Mouse (Mus musculus) hindbrain, embryonic 13.5 days (tissue): ENCODE results near the gene Cbx4. TPM values are rescaled to one million over a fixed set of nuclear protein-coding genes. Genes with fewer than 3 reads are reported as not detected.

ENCODE experiments used
- ATAC-seq: fragments of 200-750 bp; cut with Nextera tagmentation; 2 replicates; pipeline ENCODE4 v1.8.0; 2017; ENCODE audit warnings: moderate TSS enrichment; ENCODE audit not compliant: low FRiP score
- H3K27ac ChIP-seq: fragments of 300-500 bp; sonication (generic); 2 replicates; pipeline ENCODE4 v1.5.1; 2015; ENCODE audit warnings: inconsistent platforms, mild to moderate bottlenecking, moderate library complexity
- H3K27me3 ChIP-seq: fragments of 300-500 bp; sonication (generic); 2 replicates; pipeline ENCODE4 v1.6.1; 2015; ENCODE audit warnings: mild to moderate bottlenecking, inconsistent platforms
- H3K36me3 ChIP-seq: fragments of 300-500 bp; sonication (generic); 2 replicates; pipeline ENCODE4 v1.6.1; 2015; ENCODE audit warnings: mild to moderate bottlenecking, inconsistent platforms
- H3K4me1 ChIP-seq: fragments of 300-500 bp; sonication (generic); replicated peaks from 2 replicates; pipeline ENCODE4 v1.6.1; 2015; ENCODE audit warnings: inconsistent platforms
- H3K4me2 ChIP-seq: fragments of 300-500 bp; sonication (generic); 2 replicates; pipeline ENCODE4 v1.6.1; 2015; ENCODE audit warnings: inconsistent platforms, mild to moderate bottlenecking, moderate library complexity
- H3K4me3 ChIP-seq: fragments of 300-500 bp; sonication (generic); 2 replicates; pipeline ENCODE4 v1.5.1; 2015; ENCODE audit warnings: mild to moderate bottlenecking, inconsistent platforms
- H3K9ac ChIP-seq: fragments of 300-500 bp; sonication (generic); 2 replicates; pipeline ENCODE4 v1.6.1; 2015; ENCODE audit warnings: mild to moderate bottlenecking, inconsistent platforms
- H3K9me3 ChIP-seq: fragments of 300-500 bp; sonication (generic); 2 replicates; pipeline ENCODE4 v1.6.1; 2016; ENCODE audit warnings: inconsistent platforms
- WGBS: fragments of 180-500 bp; shearing (Covaris S2); methylation state at CpG from one replicate; pipeline ENCODE4 v1.1.7; 2015; 5-methylcytosine and 5-hydroxymethylcytosine counted together
- polyA plus RNA-seq: library from polyadenylated mRNA; unstranded; fragments of >200 nt; fragmentation: Nextera tagmentation; extraction: Ambion mirVana; gene quantifications from 2 replicates; pipeline ENCODE4 v1.2.1, GENCODE M21; 2015

Cbx4 gene
- polyA plus RNA-seq, 1 experiment from 2014 or later = 14.1 TPM

DNA sequence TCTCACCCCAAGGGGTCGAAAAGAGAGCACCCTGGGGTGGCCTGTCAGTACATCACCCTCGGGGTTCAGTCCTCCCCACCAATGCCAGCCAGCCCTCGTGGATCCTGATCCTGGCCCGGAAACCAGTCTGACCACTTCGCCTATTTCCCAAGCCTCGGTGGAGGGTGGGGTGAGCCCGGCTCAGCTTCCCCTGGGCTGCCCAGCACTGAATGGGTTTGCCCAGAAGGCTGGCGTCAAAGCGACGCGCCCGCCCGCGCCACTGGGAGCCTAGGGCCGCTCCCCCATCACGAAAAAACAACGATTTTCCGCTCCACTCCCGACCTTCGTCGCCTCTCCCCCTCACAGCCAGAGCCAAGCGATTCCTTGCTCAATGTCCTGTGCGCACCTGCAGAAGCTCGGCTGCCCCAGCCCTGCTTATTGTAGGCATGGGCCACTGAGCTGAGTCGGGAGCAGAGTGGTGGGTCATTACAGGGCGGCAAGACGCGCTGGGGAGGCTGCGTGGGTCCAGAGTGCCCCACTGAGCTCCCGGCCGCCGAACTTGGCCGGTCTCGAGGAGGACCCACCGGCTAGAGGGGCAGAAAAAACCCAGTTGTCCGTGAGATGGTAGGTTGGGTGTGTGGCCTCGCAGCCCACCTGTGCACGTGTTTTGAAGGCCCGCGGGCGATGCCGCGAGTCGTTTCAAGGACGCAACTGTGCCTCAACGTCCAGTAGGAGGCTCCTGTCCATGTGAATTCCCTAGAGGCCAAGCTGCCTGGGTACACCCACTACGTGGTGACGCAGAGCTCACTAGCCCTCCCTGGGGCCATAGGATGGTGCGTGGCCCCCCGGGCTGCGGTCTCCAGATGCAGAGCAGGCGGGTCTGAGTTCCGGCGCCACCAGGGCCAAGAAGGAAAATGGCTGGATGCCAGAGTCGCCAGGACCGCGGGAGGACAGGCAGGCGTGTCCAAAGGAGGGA lies 27.7 kb downstream of the Cbx4 start:
- H3K4me2 ChIP-seq = peak overlapping the region; percentile 88
- H3K36me3 ChIP-seq = no peaks in the 10 kb centered on the region
- 1% methylated on average over 58 of the region's 58 CpGs for WGBS
- no peaks in the 10 kb centered on the region for H3K9me3 ChIP-seq
- peaks cover 52% of the 10 kb centered on the region for H3K4me1 ChIP-seq
- peaks cover 77% of the 10 kb centered on the region for H3K27me3 ChIP-seq
- peak overlapping the region; percentile 49 for H3K9ac ChIP-seq
- H3K27ac ChIP-seq = no peak overlapping the region; the same call in 1 of the 2 replicates
- ATAC-seq = no peak
- H3K4me3 ChIP-seq = peak overlapping the region; percentile 21

DNA sequence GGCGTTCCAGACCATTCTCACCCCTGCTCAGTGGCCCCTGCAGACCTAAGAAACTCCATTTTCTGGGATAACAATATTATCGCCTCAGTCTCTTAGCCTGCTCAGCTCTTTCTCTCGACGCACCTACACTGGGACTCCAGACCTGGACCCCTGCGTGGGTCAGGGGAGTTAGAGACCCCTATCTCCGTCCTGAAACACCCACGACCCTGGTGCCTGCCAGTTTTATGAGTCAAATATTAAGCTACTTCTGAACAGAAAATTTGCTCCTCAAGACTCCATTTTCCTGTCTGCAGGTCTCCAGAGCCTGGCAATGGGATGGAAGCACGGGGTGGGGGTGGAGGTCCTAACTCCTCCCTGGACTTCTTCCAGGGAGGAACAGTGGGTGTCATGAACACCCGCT lies 28.7 kb downstream of the Cbx4 start:
- Histone ChIP-seq H3K4me3 (peak overlapping the region; percentile 48), H3K4me1 (peaks cover 62% of the 10 kb centered on the region), H3K27ac (peak overlapping the region; percentile 91), H3K4me2 (peak overlapping the region; percentile 88), H3K9me3 (no peaks in the 10 kb centered on the region), H3K36me3 (no peaks in the 10 kb centered on the region), H3K27me3 (peaks cover 72% of the 10 kb centered on the region), H3K9ac (peak overlapping the region; percentile 92)
- WGBS = 3% methylated on average over 9 of the region's 9 CpGs
- ATAC-seq = no peak

DNA sequence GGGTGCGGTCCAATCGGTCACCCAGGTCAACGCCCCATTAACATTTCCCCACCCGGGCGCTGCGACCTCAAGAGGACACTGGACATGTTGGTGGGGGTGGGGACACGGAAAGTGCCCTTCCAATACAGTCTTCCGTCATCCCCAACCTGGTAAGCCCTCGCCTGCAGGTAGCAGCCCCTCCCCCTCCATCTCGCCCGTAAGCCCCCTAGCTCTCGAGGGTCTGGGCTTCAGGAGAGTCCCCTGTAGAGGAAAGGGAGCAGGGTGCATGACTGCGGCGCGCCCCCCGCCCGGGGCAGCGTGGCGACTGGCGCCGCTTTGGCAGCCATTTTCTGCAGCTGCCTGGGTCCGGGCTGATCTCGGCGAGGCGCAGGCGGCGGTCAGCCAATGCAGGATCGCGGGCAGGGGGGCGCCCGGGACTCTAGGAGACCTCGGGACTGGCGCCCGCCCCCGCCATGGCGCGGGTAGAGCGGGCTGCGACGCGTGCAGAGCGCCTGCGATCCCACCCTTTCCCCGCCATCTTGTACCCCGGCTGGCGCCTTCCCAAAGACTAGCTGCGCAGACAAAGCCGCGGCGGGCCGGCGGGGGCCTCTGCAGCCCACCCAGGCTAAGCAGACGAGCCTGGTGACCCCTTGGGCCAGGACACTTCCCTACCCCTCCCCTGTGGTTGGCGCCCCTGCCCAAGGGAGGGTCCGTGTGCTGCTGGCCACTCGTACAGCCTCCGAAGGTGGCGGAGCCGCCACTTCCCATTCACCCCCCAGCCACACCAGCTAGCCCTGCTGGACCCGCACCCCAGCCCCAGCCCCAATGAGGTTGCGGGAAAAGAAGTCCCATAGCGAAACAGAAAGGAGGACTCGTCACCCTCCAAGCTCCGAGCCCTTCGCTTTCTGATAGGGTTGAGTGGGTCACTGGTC lies 29.5 kb downstream of the Cbx4 start:
- WGBS = under 1% methylated on average over 63 of the region's 65 CpGs
- H3K27me3 ChIP-seq = peaks cover 72% of the 10 kb centered on the region

DNA sequence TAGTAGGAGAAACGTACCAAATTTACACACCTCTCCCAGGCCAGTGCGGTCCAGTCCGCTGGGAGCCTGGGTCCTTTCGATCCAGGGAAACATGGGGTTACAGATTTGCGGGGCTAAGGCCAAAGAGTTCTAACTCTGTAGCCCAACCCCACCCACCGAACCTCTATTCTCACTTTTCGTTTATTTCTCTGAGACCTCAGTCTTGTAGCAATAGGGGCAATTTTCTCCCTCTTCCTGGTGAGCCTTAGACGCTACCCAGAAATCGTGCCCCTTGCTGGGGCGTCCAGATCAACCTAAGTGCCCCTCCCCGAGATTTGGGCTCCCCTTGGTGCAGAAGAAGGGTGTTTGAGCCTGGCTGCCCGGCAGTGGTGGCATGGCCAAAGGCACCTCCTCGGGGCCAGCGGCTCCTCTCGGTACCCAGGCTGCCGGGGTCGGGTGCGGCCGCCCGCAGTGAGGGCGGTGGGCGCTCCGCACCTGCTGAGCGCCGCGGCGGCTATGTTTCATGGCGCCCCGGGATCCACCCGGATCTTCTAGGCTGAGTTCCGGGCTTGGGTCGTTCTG lies 30.4 kb downstream of the Cbx4 start:
- Histone ChIP-seq H3K4me1 (peaks cover 67% of the 10 kb centered on the region), H3K36me3 (no peaks in the 10 kb centered on the region), H3K9me3 (no peaks in the 10 kb centered on the region), H3K4me2 (peak overlapping the region; percentile 88), H3K4me3 (peak overlapping the region; percentile 48), H3K27ac (no peak overlapping the region; the same call in 1 of the 2 replicates), H3K9ac (peak overlapping the region; percentile 92), H3K27me3 (peaks cover 72% of the 10 kb centered on the region)
- ATAC-seq = no peak
- WGBS = under 1% methylated on average over 32 of the region's 32 CpGs

More for the DNA sequence above, 29.5 kb downstream of the Cbx4 start:
- H3K9me3 ChIP-seq = no peaks in the 10 kb centered on the region
- H3K4me3 ChIP-seq = peak overlapping the region; percentile 48
- peak overlapping the region; percentile 91 for H3K27ac ChIP-seq
- H3K36me3 ChIP-seq = no peaks in the 10 kb centered on the region
- H3K9ac ChIP-seq = peak overlapping the region; percentile 92
- peaks cover 67% of the 10 kb centered on the region for H3K4me1 ChIP-seq
- peak overlapping the region; percentile 88 for H3K4me2 ChIP-seq
- ATAC-seq = 0 out of 2 replicates have a peak, but pooled peaks have one; percentile 2

DNA sequence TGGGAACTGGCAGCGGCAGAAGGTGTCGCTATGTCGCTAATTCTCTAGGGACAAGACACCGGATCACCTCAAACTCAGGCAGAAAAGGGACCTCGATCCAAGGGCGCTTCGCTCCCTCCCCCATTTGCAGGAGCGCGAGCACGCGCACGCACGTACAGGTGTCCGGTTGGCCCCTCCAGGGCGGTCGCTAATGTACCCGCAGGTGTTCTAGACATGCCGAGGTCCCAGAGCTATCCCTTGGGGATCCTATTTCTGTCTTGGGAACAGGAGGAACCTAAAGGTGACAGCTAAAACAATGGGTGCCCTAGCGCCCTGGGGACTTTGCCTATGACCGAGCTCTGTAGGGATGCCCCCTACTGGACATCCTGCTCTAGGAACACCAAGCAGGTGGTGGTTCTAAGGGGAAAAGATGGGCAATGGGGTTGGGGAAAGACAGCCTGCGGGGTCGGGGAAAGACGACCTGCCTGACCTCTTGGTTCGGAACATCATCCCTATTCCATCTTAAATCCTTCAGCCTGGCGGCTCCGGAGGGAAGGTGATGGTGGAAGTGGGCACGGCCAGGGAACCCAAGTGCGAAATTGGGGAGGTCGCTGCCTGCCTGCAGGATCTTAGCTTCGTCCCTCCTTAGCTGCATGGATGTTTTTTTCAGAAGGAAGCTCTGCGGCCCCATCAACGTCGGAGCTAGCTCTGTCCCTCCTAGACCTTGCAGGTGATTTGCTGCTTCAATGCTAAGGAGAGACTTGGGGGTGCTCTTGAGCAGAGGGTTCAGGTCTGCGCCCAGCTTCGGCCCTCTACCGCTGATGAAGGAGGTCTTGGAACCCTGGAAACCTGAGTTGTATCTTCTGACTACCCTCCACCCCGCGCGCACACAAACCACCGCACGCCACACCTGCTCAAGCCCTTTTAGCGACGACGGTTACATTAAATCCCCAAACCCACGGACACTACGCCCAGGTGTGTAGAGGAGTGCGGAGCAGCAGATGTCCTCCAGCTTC lies 31.4 kb downstream of the Cbx4 start:
- Histone ChIP-seq H3K36me3 (no peaks in the 10 kb centered on the region), H3K27ac (peak overlapping the region; percentile 96), H3K27me3 (peaks cover 72% of the 10 kb centered on the region), H3K4me1 (peaks cover 67% of the 10 kb centered on the region), H3K4me2 (peak overlapping the region; percentile 88), H3K9ac (peak overlapping the region; percentile 74), H3K9me3 (no peaks in the 10 kb centered on the region), H3K4me3 (peak overlapping the region; percentile 35)
- no peak for ATAC-seq
- WGBS = 1% methylated on average over 47 of the region's 47 CpGs

DNA sequence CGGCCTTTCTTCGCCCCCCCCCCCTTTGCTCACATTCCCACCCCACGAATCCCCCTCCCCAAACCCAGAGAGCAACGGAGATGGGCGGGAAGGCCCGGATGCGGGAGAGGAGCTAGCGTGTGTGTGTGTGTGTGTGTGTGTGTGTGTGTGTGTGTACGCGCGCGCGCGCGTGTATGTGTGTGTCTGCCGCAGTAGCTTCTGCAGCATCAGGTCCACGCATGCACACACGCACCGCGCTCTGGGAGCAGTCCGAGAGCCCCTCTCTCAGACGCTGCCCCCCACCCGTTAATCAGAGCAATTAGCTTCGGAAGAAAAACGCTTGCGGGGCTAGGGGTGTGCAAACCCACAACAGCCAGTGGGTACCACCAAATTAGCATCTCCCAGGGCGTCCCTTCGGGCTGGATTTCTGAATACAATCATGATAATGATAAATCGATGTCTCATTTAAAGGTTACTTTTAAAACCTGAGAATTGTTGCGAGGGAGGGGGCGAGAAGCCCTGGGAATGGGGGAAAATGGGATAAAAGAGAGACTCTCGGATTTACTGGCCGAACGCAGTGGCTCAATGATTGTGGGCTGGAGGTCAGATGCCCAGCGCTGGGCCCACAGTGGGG lies 32.2 kb downstream of the Cbx4 start:
- peaks cover 72% of the 10 kb centered on the region for H3K27me3 ChIP-seq
- H3K4me3 ChIP-seq = peak overlapping the region; percentile 35
- peak overlapping the region; percentile 96 for H3K27ac ChIP-seq
- H3K4me1 ChIP-seq = peaks cover 66% of the 10 kb centered on the region
- H3K36me3 ChIP-seq = no peaks in the 10 kb centered on the region
- H3K9me3 ChIP-seq = no peaks in the 10 kb centered on the region
- WGBS = 0% methylated on average over 33 of the region's 35 CpGs
- H3K4me2 ChIP-seq = peak overlapping the region; percentile 88
- peak overlapping the region; percentile 74 for H3K9ac ChIP-seq
- peak; percentile 66 for ATAC-seq

DNA sequence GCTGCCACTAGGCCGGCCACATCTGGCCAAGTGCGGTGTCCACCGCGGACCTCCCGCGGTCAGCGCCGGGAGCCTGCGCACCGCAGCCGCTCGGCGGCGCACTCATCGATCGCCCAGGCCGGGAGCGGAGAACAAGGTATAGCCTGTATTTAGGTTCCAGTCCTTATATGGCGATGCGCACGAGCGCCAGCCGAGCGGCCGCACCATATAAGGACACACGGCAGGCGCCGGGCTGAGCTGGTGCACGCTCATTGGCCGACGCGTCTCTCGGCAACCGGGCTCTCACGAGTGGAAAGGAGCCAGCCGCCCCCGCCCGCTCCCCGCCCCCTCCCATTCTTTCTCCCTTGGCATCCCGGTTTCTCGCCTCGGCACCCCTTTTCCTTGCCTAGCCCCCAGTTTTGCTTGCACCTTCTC lies 32.8 kb downstream of the Cbx4 start:
- peak overlapping the region; percentile 96 for H3K27ac ChIP-seq
- H3K9ac ChIP-seq = peak overlapping the region; percentile 74
- no peaks in the 10 kb centered on the region for H3K9me3 ChIP-seq
- H3K4me3 ChIP-seq = peak overlapping the region; percentile 35
- ATAC-seq = peak; percentile 93
- H3K4me2 ChIP-seq = peak overlapping the region; percentile 88
- H3K36me3 ChIP-seq = no peaks in the 10 kb centered on the region
- WGBS = under 1% methylated on average over 42 of the region's 42 CpGs
- peaks cover 72% of the 10 kb centered on the region for H3K27me3 ChIP-seq
- H3K4me1 ChIP-seq = peaks cover 65% of the 10 kb centered on the region

DNA sequence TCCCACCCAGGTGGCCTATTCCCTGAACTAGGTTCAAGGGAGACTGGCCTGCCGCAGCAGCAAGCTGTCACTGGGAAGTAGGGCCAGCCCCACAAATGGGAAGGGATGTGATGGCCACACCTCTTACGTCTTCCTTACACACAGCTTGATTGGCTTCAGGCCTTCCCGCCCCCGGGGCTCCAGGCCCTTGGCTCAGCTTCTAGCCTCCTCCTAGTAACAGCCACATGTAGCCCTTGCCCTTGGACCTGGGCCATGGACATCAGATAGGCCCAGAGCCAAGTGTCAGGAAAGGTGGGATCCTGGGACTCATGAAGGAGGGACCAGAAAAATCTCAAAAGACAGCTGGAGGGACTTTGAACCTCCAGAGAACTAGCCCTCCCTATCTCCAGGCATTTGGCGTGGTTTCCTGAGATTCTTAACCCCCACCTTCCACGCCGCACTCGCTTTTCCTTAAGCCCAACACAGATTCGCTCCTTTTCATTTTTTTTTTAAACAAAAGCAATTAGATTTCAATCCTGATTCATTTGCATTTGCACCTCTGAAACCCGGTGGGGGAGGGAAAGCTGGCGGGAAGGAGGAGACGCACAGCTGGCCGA lies 33.3 kb downstream of the Cbx4 start:
- Histone ChIP-seq H3K9ac (peak overlapping the region; percentile 71), H3K27me3 (peaks cover 72% of the 10 kb centered on the region), H3K4me2 (peak overlapping the region; percentile 88), H3K4me3 (peak overlapping the region; percentile 35), H3K4me1 (peaks cover 65% of the 10 kb centered on the region), H3K9me3 (no peaks in the 10 kb centered on the region), H3K27ac (peak overlapping the region; percentile 96), H3K36me3 (no peaks in the 10 kb centered on the region)
- WGBS = 1% methylated on average over 13 of the region's 13 CpGs
- no peak for ATAC-seq

DNA sequence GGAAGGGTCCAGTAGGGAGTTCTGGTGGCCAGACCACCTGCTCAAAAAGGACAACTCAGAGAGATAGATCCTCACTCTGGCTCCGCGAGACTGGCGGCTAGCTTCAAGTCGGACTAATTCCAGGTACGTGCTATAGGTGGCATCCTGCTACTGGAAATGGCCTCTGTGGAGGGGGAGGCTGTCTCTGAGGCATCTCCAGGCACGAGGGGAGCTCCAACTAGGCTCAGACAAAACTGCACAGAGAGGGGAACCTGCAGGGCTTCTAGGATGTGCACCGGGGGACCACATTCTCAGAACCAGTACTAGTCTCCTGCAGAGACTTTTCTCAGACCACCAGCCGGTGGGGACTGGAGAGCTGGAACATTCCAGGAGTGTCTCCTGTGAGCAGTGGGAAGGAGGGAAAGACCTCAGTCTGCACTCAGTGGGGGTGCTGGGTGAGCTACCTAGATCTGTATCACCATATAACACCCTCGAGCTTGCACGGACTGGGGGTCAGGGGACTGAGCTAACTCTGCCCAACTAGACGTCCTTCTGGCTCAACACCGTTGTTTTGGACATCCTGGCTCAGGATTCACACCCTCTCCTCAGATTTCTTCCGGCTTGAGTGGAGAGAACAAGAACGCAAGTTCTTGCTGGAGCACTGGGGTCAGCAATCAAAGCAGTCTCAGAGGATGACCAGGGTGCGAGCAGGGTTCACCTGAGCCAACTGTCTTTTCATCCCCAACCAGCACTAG lies 33.9 kb downstream of the Cbx4 start:
- Histone ChIP-seq H3K9me3 (no peaks in the 10 kb centered on the region), H3K4me1 (peaks cover 65% of the 10 kb centered on the region), H3K4me2 (peak overlapping the region; percentile 88; the same call in 1 of the 2 replicates), H3K27me3 (peaks cover 74% of the 10 kb centered on the region), H3K4me3 (no peak overlapping the region), H3K27ac (peak overlapping the region; percentile 96), H3K36me3 (no peaks in the 10 kb centered on the region), H3K9ac (peak overlapping the region; percentile 71; the same call in 1 of the 2 replicates)
- WGBS = 5% methylated on average over 15 of the region's 15 CpGs
- no peak for ATAC-seq

DNA sequence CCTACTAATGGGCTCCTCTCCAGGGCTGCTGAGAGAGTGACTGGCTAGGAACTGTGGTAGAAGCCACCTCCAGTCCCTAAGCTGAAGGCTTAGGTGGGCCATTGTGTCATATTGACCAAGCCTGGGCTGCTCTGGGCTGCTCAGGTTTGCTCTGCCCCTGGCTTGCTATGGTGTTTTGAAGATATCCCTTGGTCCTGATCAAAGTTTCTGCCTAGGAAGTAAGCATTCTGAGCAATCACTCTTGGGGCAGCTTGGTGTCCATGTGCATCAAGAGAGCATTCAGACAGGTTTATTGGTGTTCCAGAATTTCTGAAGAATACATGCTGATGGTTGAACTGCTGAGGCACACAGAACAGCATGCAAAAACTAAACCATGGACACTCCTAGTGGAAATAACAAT lies 34.6 kb downstream of the Cbx4 start:
- H3K27me3 ChIP-seq = peaks cover 81% of the 10 kb centered on the region
- no peak overlapping the region for H3K9ac ChIP-seq
- H3K36me3 ChIP-seq = no peaks in the 10 kb centered on the region
- H3K4me1 ChIP-seq = peaks cover 66% of the 10 kb centered on the region
- no peak overlapping the region for H3K4me3 ChIP-seq
- no peak for ATAC-seq
- H3K4me2 ChIP-seq = no peak overlapping the region
- no peak overlapping the region for H3K27ac ChIP-seq
- H3K9me3 ChIP-seq = no peaks in the 10 kb centered on the region
